Mouse (Mus musculus) retina, postnatal 7 days (tissue): Measurements from ENCODE around the gene Ldha.
"Not testable (repeated sequence)": the region's sequence is repeated elsewhere in the genome, so short reads cannot be mapped to it uniquely, and the experiment has no call there.

Experiments used
- DNase-seq: peaks from one replicate; pipeline ENCODE4 v3.0.0-alpha.2; 2012; ENCODE audit warnings: low read depth, low spot score

Ldha gene

GRCm38 (mm10) chr7:46880992-46881391 is 39.7 kb downstream of the Ldha start:
- DNase-seq, result no peak

- not testable (repeated sequence) for DNase-seq
These were observed 40.7 kb downstream of the Ldha start for GRCm38 (mm10) chr7:46881941-46882340.

DNA sequence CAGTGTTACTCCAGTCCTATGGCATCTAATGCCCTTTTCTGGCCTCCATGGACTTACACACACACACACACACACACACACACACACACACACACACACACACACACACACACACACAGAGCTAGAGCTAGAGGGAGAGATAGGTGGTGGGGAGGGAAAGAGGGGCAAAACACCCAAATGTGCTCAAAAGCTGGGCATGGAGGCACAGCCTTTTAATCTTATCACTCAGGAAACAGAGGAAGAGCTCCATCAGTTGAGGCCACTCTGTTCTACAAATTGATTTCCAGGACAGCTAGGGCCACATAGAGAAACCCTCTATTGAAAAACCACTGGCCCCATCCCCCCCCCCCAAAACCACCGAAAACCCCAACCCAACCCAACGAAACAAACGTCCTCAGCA is 42.0 kb downstream of the Ldha start:
- DNase-seq, result no peak

DNA sequence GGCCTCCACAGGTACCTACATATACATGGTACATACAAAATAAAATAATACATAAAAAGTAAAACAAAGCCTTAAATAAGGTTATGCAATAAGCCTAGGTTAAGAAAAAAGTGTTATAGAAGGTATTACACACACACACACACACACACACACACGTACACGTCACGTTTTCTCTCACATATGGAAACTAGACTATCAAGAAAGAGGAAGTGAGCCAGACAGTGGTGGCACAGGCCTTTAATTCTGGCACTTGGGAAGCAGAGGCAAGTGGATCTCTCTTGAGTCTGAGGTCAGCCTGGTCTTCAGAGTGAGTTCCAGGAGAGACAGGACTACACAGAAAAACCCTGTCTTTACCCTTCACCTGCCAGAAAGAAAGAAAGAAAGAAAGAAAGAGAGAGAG is 54.2 kb downstream of the Ldha start:
- no peak for DNase-seq

- no peak for DNase-seq
These were observed 58.1 kb downstream of the Ldha start for GRCm38 (mm10) chr7:46899343-46899742.
